Mouse (Mus musculus): ENCODE data around the gene Herc3. TPM values are rescaled to one million over a fixed set of nuclear protein-coding genes. Genes with fewer than 3 reads are reported as not detected.

Herc3 gene
- total RNA-seq, 1 experiment: 14.9 TPM

- Histone ChIP-seq H3K36me3 (ENCODE audit: control insufficient read depth, insufficient read depth, low read length, poor library complexity, severe bottlenecking) (no peaks in the 10 kb centered on the region), H3K27ac (ENCODE audit: insufficient read depth, low read depth, low read length, poor library complexity, severe bottlenecking) (no peak overlapping the region), H3K4me1 (ENCODE audit: control insufficient read depth in 2 of 2, insufficient read depth in 2 of 2, low read length in 2 of 2, poor library complexity in 1 of 2) (no peaks in the 10 kb centered on the region), H3K9ac (ENCODE audit: insufficient read depth, low read depth, low read length, poor library complexity, severe bottlenecking) (no peak overlapping the region), H3K4me3 (ENCODE audit: insufficient read depth in 1 of 2, low read depth in 1 of 2, low read length in 2 of 2, poor library complexity in 1 of 2, severe bottlenecking in 1 of 2) (no peak overlapping the region), H3K9me3 (ENCODE audit: control insufficient read depth, insufficient read depth, low read depth, low read length) (no peaks in the 10 kb centered on the region)
- no peak for DNase-seq (ENCODE audit: low read depth, low spot score)
- TF ChIP-seq HCFC1 (IDR thresholded peaks at IDR 0.05; ENCODE audit: borderline replicate concordance, insufficient read depth, low read length): no peak
- no peak for TF ChIP-seq ZC3H11A (IDR thresholded peaks at IDR 0.05; ENCODE audit: borderline replicate concordance, low read depth, low read length)
- no peak for TF ChIP-seq CHD2 (IDR thresholded peaks at IDR 0.05; ENCODE audit: low read depth, low read length)
- TF ChIP-seq MAFK (IDR thresholded peaks at IDR 0.05; ENCODE audit: insufficient read depth, low read depth, low read length): no peak
- no peak for TF ChIP-seq ZNF384 (IDR thresholded peaks at IDR 0.05; ENCODE audit: low read depth, low read length)
- in situ Hi-C loops (cut with MboI; ENCODE audit: low sequenced_read_pairs in 2 of 2, unreplicated experiment in 2 of 2): no loop called here
Observed at GRCm38 (mm10) chr6:58964091-58964490, 132.8 kb downstream of the Herc3 start.

- no peaks in the 10 kb centered on the region for H3K36me3 ChIP-seq (ENCODE audit: control insufficient read depth, insufficient read depth, low read length, poor library complexity, severe bottlenecking)
- H3K4me3 ChIP-seq (ENCODE audit: insufficient read depth in 1 of 2, low read depth in 1 of 2, low read length in 2 of 2, poor library complexity in 1 of 2, severe bottlenecking in 1 of 2): no peak overlapping the region
- H3K4me1 ChIP-seq (ENCODE audit: control insufficient read depth in 2 of 2, insufficient read depth in 2 of 2, low read length in 2 of 2, poor library complexity in 1 of 2): no peaks in the 10 kb centered on the region
- no peak overlapping the region for H3K27ac ChIP-seq (ENCODE audit: insufficient read depth, low read depth, low read length, poor library complexity, severe bottlenecking)
- H3K9me3 ChIP-seq (ENCODE audit: control insufficient read depth, insufficient read depth, low read depth, low read length): no peaks in the 10 kb centered on the region
- DNase-seq (ENCODE audit: low read depth, low spot score): no peak
- no peak for TF ChIP-seq ZNF384 (IDR thresholded peaks at IDR 0.05; ENCODE audit: low read depth, low read length)
- TF ChIP-seq MAFK (IDR thresholded peaks at IDR 0.05; ENCODE audit: insufficient read depth, low read depth, low read length): no peak
- no peak for TF ChIP-seq CHD2 (IDR thresholded peaks at IDR 0.05; ENCODE audit: low read depth, low read length)
- TF ChIP-seq ZC3H11A (IDR thresholded peaks at IDR 0.05; ENCODE audit: borderline replicate concordance, low read depth, low read length): no peak
- TF ChIP-seq HCFC1 (IDR thresholded peaks at IDR 0.05; ENCODE audit: borderline replicate concordance, insufficient read depth, low read length): no peak
- no peak overlapping the region for H3K9ac ChIP-seq (ENCODE audit: insufficient read depth, low read depth, low read length, poor library complexity, severe bottlenecking)
- in situ Hi-C loops (cut with MboI; ENCODE audit: low sequenced_read_pairs in 2 of 2, unreplicated experiment in 2 of 2): no loop called here
Observed at GRCm38 (mm10) chr6:58964565-58964964, 133.3 kb downstream of the Herc3 start.

DNA sequence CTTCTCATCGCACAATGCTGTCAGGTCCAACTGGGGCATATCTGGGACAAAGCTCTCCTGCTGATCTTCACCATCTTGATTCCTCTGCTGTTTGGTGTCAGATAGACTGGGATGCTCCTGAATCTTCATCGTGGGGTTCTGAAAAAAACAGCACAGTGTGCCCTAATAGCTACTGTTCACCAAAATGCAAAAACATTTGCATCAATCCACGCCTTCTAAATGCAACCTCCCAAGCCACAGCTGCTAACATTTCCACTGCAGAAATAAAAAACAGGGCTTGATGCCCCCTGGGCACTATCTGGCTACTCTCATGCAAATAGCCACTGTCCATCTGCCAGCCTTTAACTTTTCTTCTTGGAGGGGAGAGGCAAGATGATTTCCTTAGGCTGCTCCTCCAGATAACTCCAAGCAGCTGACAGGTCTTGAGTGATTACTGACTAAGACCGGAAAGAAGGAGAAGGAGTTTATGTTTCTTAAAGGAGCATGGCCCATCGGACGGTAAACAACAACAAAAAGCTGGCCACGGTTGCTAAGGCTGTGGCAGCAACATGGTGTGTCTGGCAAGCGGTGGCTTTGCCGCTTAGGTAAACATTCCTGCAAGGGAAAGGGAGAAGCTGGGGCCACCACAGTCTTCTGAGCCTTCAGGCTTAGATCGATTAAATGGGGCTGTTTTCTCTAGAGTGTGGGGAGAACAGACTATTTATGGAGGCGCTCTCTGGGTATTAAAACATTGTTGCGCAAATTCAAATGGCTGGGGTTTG, 134.0 kb downstream of the Herc3 start:
- in situ Hi-C loops (cut with MboI; ENCODE audit: low sequenced_read_pairs in 2 of 2, unreplicated experiment in 2 of 2): no loop called here
- DNase-seq (ENCODE audit: low read depth, low spot score): no peak
- Histone ChIP-seq H3K9me3 (ENCODE audit: control insufficient read depth, insufficient read depth, low read depth, low read length) (no peaks in the 10 kb centered on the region), H3K36me3 (ENCODE audit: control insufficient read depth, insufficient read depth, low read length, poor library complexity, severe bottlenecking) (no peaks in the 10 kb centered on the region), H3K9ac (ENCODE audit: insufficient read depth, low read depth, low read length, poor library complexity, severe bottlenecking) (no peak overlapping the region), H3K27ac (ENCODE audit: insufficient read depth, low read depth, low read length, poor library complexity, severe bottlenecking) (no peak overlapping the region), H3K4me3 (ENCODE audit: insufficient read depth in 1 of 2, low read depth in 1 of 2, low read length in 2 of 2, poor library complexity in 1 of 2, severe bottlenecking in 1 of 2) (no peak overlapping the region), H3K4me1 (ENCODE audit: control insufficient read depth in 2 of 2, insufficient read depth in 2 of 2, low read length in 2 of 2, poor library complexity in 1 of 2) (no peaks in the 10 kb centered on the region)
- TF ChIP-seq MAFK (IDR thresholded peaks at IDR 0.05; ENCODE audit: insufficient read depth, low read depth, low read length) (no peak), ZC3H11A (IDR thresholded peaks at IDR 0.05; ENCODE audit: borderline replicate concordance, low read depth, low read length) (no peak), HCFC1 (IDR thresholded peaks at IDR 0.05; ENCODE audit: borderline replicate concordance, insufficient read depth, low read length) (no peak), ZNF384 (IDR thresholded peaks at IDR 0.05; ENCODE audit: low read depth, low read length) (no peak)

DNA sequence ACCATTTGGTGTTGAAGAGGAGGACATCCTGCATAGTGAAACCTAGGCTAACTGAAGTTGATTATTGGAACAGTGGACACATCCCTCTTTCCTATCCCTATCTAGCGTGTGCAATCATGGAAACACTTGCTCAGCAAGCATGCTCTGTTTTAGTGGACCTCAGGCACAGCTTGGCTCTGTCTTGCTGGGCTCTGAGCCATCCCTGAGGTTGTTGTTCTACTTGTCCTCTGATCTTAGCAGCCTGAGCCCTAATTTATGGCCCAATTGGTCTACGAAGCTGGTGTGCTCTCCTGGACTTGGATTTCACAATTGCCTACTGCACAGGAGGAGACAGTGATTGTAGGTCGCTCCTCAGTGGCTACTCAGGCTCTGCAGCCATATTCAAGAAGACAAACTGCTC, 137.0 kb downstream of the Herc3 start:
- H3K9me3 ChIP-seq (ENCODE audit: control insufficient read depth, insufficient read depth, low read depth, low read length): no peaks in the 10 kb centered on the region
- TF ChIP-seq HCFC1 (IDR thresholded peaks at IDR 0.05; ENCODE audit: borderline replicate concordance, insufficient read depth, low read length) (no peak), MAFK (IDR thresholded peaks at IDR 0.05; ENCODE audit: insufficient read depth, low read depth, low read length) (no peak), ZC3H11A (IDR thresholded peaks at IDR 0.05; ENCODE audit: borderline replicate concordance, low read depth, low read length) (no peak), ZNF384 (IDR thresholded peaks at IDR 0.05; ENCODE audit: low read depth, low read length) (no peak), CHD2 (IDR thresholded peaks at IDR 0.05; ENCODE audit: low read depth, low read length) (no peak)
- H3K27ac ChIP-seq (ENCODE audit: insufficient read depth, low read depth, low read length, poor library complexity, severe bottlenecking): no peak overlapping the region
- in situ Hi-C loops (cut with MboI; ENCODE audit: low sequenced_read_pairs in 2 of 2, unreplicated experiment in 2 of 2): no loop called here
- H3K4me1 ChIP-seq (ENCODE audit: control insufficient read depth in 2 of 2, insufficient read depth in 2 of 2, low read length in 2 of 2, poor library complexity in 1 of 2): no peaks in the 10 kb centered on the region
- no peak overlapping the region for H3K9ac ChIP-seq (ENCODE audit: insufficient read depth, low read depth, low read length, poor library complexity, severe bottlenecking)
- H3K4me3 ChIP-seq (ENCODE audit: insufficient read depth in 1 of 2, low read depth in 1 of 2, low read length in 2 of 2, poor library complexity in 1 of 2, severe bottlenecking in 1 of 2): no peak overlapping the region
- no peaks in the 10 kb centered on the region for H3K36me3 ChIP-seq (ENCODE audit: control insufficient read depth, insufficient read depth, low read length, poor library complexity, severe bottlenecking)
- no peak for DNase-seq (ENCODE audit: low read depth, low spot score)

Other genes starting within 250 kb of the Herc3 start
- gene Abcg2, start 246.9 kb upstream of the Herc3 start, total RNA-seq (2012; rRNA removed): 138 and 140 TPM in 2 replicates
- gene Nap1l5, start 75.6 kb downstream of the Herc3 start, total RNA-seq (2012; rRNA removed): 0.67 TPM in 1 of 2 replicates, not detected in the other
- gene Fam13a, start 193.1 kb downstream of the Herc3 start, total RNA-seq (2012; rRNA removed): 0.27 and 0.53 TPM in 2 replicates